Mouse (Mus musculus): ENCODE results near the gene Mvb12b. TPM values are rescaled to one million over a fixed set of nuclear protein-coding genes. Genes with fewer than 3 reads are reported as not detected.

Gene Mvb12b
- polyA plus RNA-seq, 1 experiment from 2014 or later = 21.3 TPM

- no peak overlapping the region for H3K4me2 ChIP-seq
- no peak overlapping the region for H3K27ac ChIP-seq
- H3K27me3 ChIP-seq (replicated peaks) = no peaks in the 10 kb centered on the region
- no peak overlapping the region for H3K4me3 ChIP-seq
- ATAC-seq = no peak
- WGBS (ENCODE audit: insufficient replicate concordance) = 85% methylated on average over 5 of the region's 5 CpGs
- peaks cover 13% of the 10 kb centered on the region for H3K4me1 ChIP-seq
- H3K9me3 ChIP-seq (replicated peaks) = no peaks in the 10 kb centered on the region
- H3K9ac ChIP-seq = no peak overlapping the region
- peaks cover 59% of the 10 kb centered on the region for H3K36me3 ChIP-seq
Measured at GRCm38 (mm10) chr2:33820037-33820436, 67.7 kb downstream of the Mvb12b start.

- 93% methylated on average over 2 of the region's 2 CpGs for WGBS (ENCODE audit: insufficient replicate concordance)
- ATAC-seq = no peak
- Histone ChIP-seq H3K9me3 (replicated peaks) (no peaks in the 10 kb centered on the region), H3K4me2 (no peak overlapping the region), H3K4me3 (no peak overlapping the region), H3K9ac (no peak overlapping the region), H3K27ac (no peak overlapping the region), H3K27me3 (replicated peaks) (no peaks in the 10 kb centered on the region), H3K4me1 (peaks cover 13% of the 10 kb centered on the region), H3K36me3 (peaks cover 47% of the 10 kb centered on the region)
Measured at GRCm38 (mm10) chr2:33818385-33818784, 69.4 kb downstream of the Mvb12b start.

GRCm38 (mm10) chr2:33817663-33818346, 69.9 kb downstream of the Mvb12b start:
- WGBS (ENCODE audit: insufficient replicate concordance) = 68% methylated on average over 9 of the region's 9 CpGs
- no peak overlapping the region for H3K4me3 ChIP-seq
- no peak for ATAC-seq
- no peaks in the 10 kb centered on the region for H3K27me3 ChIP-seq (replicated peaks)
- H3K9ac ChIP-seq = no peak overlapping the region
- H3K36me3 ChIP-seq = peaks cover 41% of the 10 kb centered on the region
- peaks cover 10% of the 10 kb centered on the region for H3K4me1 ChIP-seq
- no peak overlapping the region for H3K27ac ChIP-seq
- no peak overlapping the region for H3K4me2 ChIP-seq
- H3K9me3 ChIP-seq (replicated peaks) = no peaks in the 10 kb centered on the region

- no peaks in the 10 kb centered on the region for H3K27me3 ChIP-seq (replicated peaks)
- H3K4me1 ChIP-seq = peaks cover 6% of the 10 kb centered on the region
- H3K36me3 ChIP-seq = peaks cover 35% of the 10 kb centered on the region
- H3K9ac ChIP-seq = no peak overlapping the region
- H3K9me3 ChIP-seq (replicated peaks) = no peaks in the 10 kb centered on the region
- 86% methylated on average over 4 of the region's 4 CpGs for WGBS (ENCODE audit: insufficient replicate concordance)
- H3K27ac ChIP-seq = no peak overlapping the region
- no peak overlapping the region for H3K4me3 ChIP-seq
- ATAC-seq = no peak
- H3K4me2 ChIP-seq = no peak overlapping the region
Measured at GRCm38 (mm10) chr2:33817080-33817479, 70.7 kb downstream of the Mvb12b start.

- Histone ChIP-seq H3K4me3 (no peak overlapping the region), H3K36me3 (peaks cover 23% of the 10 kb centered on the region), H3K9ac (no peak overlapping the region), H3K4me2 (no peak overlapping the region), H3K27ac (no peak overlapping the region), H3K4me1 (0 out of 2 replicates have a peak, but pooled peaks cover 2% of the 10 kb centered on the region), H3K9me3 (replicated peaks) (no peaks in the 10 kb centered on the region), H3K27me3 (replicated peaks) (no peaks in the 10 kb centered on the region)
- WGBS (ENCODE audit: insufficient replicate concordance) = 82% methylated on average over 8 of the region's 8 CpGs
- no peak for ATAC-seq
Measured at GRCm38 (mm10) chr2:33814581-33814980, 73.2 kb downstream of the Mvb12b start.

- Histone ChIP-seq H3K9me3 (replicated peaks) (no peaks in the 10 kb centered on the region), H3K4me1 (0 out of 2 replicates have a peak, but pooled peaks cover 2% of the 10 kb centered on the region), H3K4me2 (no peak overlapping the region), H3K27ac (no peak overlapping the region), H3K4me3 (no peak overlapping the region), H3K27me3 (replicated peaks) (no peaks in the 10 kb centered on the region), H3K36me3 (peaks cover 20% of the 10 kb centered on the region), H3K9ac (no peak overlapping the region)
- no peak for ATAC-seq
- 60% methylated on average over 8 of the region's 8 CpGs for WGBS (ENCODE audit: insufficient replicate concordance)
Measured at GRCm38 (mm10) chr2:33813501-33814240, 74.1 kb downstream of the Mvb12b start.

GRCm38 (mm10) chr2:33812980-33813379, 74.8 kb downstream of the Mvb12b start:
- Histone ChIP-seq H3K27ac (no peak overlapping the region), H3K27me3 (replicated peaks) (no peaks in the 10 kb centered on the region)
- 87% methylated on average over 11 of the region's 11 CpGs for WGBS (ENCODE audit: insufficient replicate concordance)

GRCm38 (mm10) chr2:33811349-33811890, 76.3 kb downstream of the Mvb12b start:
- no peak for ATAC-seq
- Histone ChIP-seq H3K36me3 (0 out of 2 replicates have a peak, but pooled peaks cover 15% of the 10 kb centered on the region), H3K27me3 (replicated peaks) (no peaks in the 10 kb centered on the region), H3K27ac (no peak overlapping the region), H3K4me2 (no peak overlapping the region), H3K4me3 (no peak overlapping the region), H3K9ac (no peak overlapping the region), H3K9me3 (replicated peaks) (no peaks in the 10 kb centered on the region), H3K4me1 (no peaks in the 10 kb centered on the region)
- WGBS (ENCODE audit: insufficient replicate concordance) = 82% methylated on average over 17 of the region's 17 CpGs

More at GRCm38 (mm10) chr2:33812980-33813379, 74.8 kb downstream of the Mvb12b start:
- Histone ChIP-seq H3K4me2 (no peak overlapping the region), H3K4me1 (0 out of 2 replicates have a peak, but pooled peaks cover 2% of the 10 kb centered on the region), H3K4me3 (no peak overlapping the region), H3K9ac (no peak overlapping the region), H3K36me3 (0 out of 2 replicates have a peak, but pooled peaks cover 15% of the 10 kb centered on the region), H3K9me3 (replicated peaks) (no peaks in the 10 kb centered on the region)
- no peak for ATAC-seq

- no peak for ATAC-seq
- Histone ChIP-seq H3K9ac (no peak overlapping the region), H3K4me1 (no peaks in the 10 kb centered on the region), H3K4me3 (no peak overlapping the region), H3K4me2 (no peak overlapping the region), H3K9me3 (replicated peaks) (no peaks in the 10 kb centered on the region), H3K27ac (no peak overlapping the region), H3K36me3 (0 out of 2 replicates have a peak, but pooled peaks cover 17% of the 10 kb centered on the region), H3K27me3 (replicated peaks) (no peaks in the 10 kb centered on the region)
- 89% methylated on average over 3 of the region's 3 CpGs for WGBS (ENCODE audit: insufficient replicate concordance)
Measured at GRCm38 (mm10) chr2:33809081-33809480, 78.7 kb downstream of the Mvb12b start.

- Histone ChIP-seq H3K4me2 (no peak overlapping the region), H3K9me3 (replicated peaks) (no peaks in the 10 kb centered on the region), H3K27me3 (replicated peaks) (no peaks in the 10 kb centered on the region), H3K36me3 (0 out of 2 replicates have a peak, but pooled peaks cover 17% of the 10 kb centered on the region), H3K27ac (no peak overlapping the region), H3K9ac (no peak overlapping the region), H3K4me1 (no peaks in the 10 kb centered on the region), H3K4me3 (no peak overlapping the region)
- 88% methylated on average over 5 of the region's 5 CpGs for WGBS (ENCODE audit: insufficient replicate concordance)
- no peak for ATAC-seq
Measured at GRCm38 (mm10) chr2:33808032-33808431, 79.7 kb downstream of the Mvb12b start.

GRCm38 (mm10) chr2:33805640-33806039, 82.1 kb downstream of the Mvb12b start:
- Histone ChIP-seq H3K9ac (no peak overlapping the region), H3K27ac (no peak overlapping the region), H3K36me3 (peaks cover 36% of the 10 kb centered on the region), H3K4me3 (no peak overlapping the region), H3K9me3 (replicated peaks) (no peaks in the 10 kb centered on the region), H3K27me3 (replicated peaks) (no peaks in the 10 kb centered on the region), H3K4me2 (no peak overlapping the region), H3K4me1 (peaks cover 11% of the 10 kb centered on the region)
- ATAC-seq = no peak
- 81% methylated on average over 11 of the region's 11 CpGs for WGBS (ENCODE audit: insufficient replicate concordance)

- Histone ChIP-seq H3K27me3 (replicated peaks) (no peaks in the 10 kb centered on the region), H3K9me3 (replicated peaks) (no peaks in the 10 kb centered on the region), H3K4me3 (no peak overlapping the region), H3K36me3 (peaks cover 26% of the 10 kb centered on the region), H3K4me2 (no peak overlapping the region), H3K9ac (no peak overlapping the region), H3K27ac (no peak overlapping the region), H3K4me1 (peaks cover 15% of the 10 kb centered on the region)
- no peak for ATAC-seq
- WGBS (ENCODE audit: insufficient replicate concordance) = 49% methylated on average over 4 of the region's 4 CpGs
Measured at GRCm38 (mm10) chr2:33803717-33804214, 84.0 kb downstream of the Mvb12b start.
